36 mouse cellular contexts compared by ENCODE assay signal in genomic region chr12:36253298-36253697, GRCm38 (mm10). TPM values are rescaled to one million over a fixed set of nuclear protein-coding genes. Genes with fewer than 3 reads are reported as not detected.
"Had no signal": no experiment of that assay in that cellular context is flagged by ENCODE, and none has a peak within 500 bp of the region (broad histone marks: within the 10 kb centered on the region; RNA-seq: fewer than 3 reads in every experiment).

Gene Lrrc72, minus strand, starts transcription at chr12:36253398.

- DNase-seq: left cerebral cortex, postnatal 4 days; liver; liver, embryonic 13.5 days; liver, postnatal 0 days; lung, adult 18-20 months; lung, adult 2 months; lung, embryonic 14.5 days; lung, postnatal 10 days; lung, postnatal 14 days; lung, postnatal 36 days; lung, postnatal 4 days; midbrain, embryonic 14.5 days had no signal

- H3K4me3 ChIP-seq: left cerebral cortex, adult 2 months; limb, embryonic 10.5 days; limb, embryonic 12.5 days; limb, embryonic 13.5 days; limb, embryonic 15.5 days; liver, embryonic 12.5 days; liver, embryonic 13.5 days; liver, embryonic 15.5 days; lung, embryonic 15.5 days; megakaryocyte, embryonic 14.5 days; midbrain, embryonic 10.5 days; midbrain, embryonic 12.5 days; midbrain, embryonic 13.5 days; midbrain, embryonic 15.5 days; myocyte had no signal

- H3K4me1 ChIP-seq: limb, embryonic 10.5 days; limb, embryonic 12.5 days; limb, embryonic 13.5 days; limb, embryonic 15.5 days; liver, embryonic 12.5 days; liver, embryonic 13.5 days; liver, embryonic 15.5 days; lung, embryonic 15.5 days; megakaryocyte, embryonic 14.5 days; midbrain, embryonic 10.5 days; midbrain, embryonic 12.5 days; midbrain, embryonic 13.5 days; midbrain, embryonic 15.5 days had no signal

- H3K27ac ChIP-seq: left cerebral cortex, adult 2 months; limb, embryonic 10.5 days; limb, embryonic 12.5 days; limb, embryonic 13.5 days; limb, embryonic 15.5 days; liver, embryonic 12.5 days; liver, embryonic 13.5 days; liver, embryonic 14.5 days; liver, embryonic 15.5 days; lung, embryonic 15.5 days; macrophage; midbrain, embryonic 10.5 days; midbrain, embryonic 12.5 days; midbrain, embryonic 13.5 days; midbrain, embryonic 15.5 days had no signal

- H3K27me3 ChIP-seq: limb, embryonic 12.5 days; limb, embryonic 13.5 days; limb, embryonic 15.5 days; liver, embryonic 12.5 days; liver, embryonic 13.5 days; liver, embryonic 15.5 days; lung, embryonic 15.5 days; megakaryocyte, embryonic 14.5 days; midbrain, embryonic 12.5 days; midbrain, embryonic 13.5 days; midbrain, embryonic 15.5 days had no signal

- H3K36me3 ChIP-seq: limb, embryonic 10.5 days; limb, embryonic 12.5 days; limb, embryonic 13.5 days; limb, embryonic 15.5 days; liver, embryonic 12.5 days; liver, embryonic 13.5 days; liver, embryonic 15.5 days; lung, embryonic 15.5 days; midbrain, embryonic 10.5 days; midbrain, embryonic 12.5 days; midbrain, embryonic 13.5 days; midbrain, embryonic 15.5 days had no signal

RNA-seq across cellular contexts. Expression of gene Lrrc72, which starts in this region (rescaled TPM):
- polyA plus RNA-seq: limb, embryonic 10.5 days; limb, embryonic 11.5 days; limb, embryonic 12.5 days; limb, embryonic 13.5 days; limb, embryonic 15.5 days; liver, adult 2 months; liver, embryonic 11.5 days; liver, embryonic 12.5 days; liver, embryonic 13.5 days; liver, embryonic 14.5 days; liver, embryonic 15.5 days; liver, embryonic 16.5 days; liver, postnatal 0 days; lung, adult 2 months; lung, embryonic 14.5 days; lung, embryonic 15.5 days; lung, embryonic 16.5 days; lung, postnatal 0 days; macrophage; midbrain, embryonic 10.5 days; midbrain, embryonic 11.5 days; midbrain, embryonic 12.5 days; midbrain, embryonic 13.5 days; midbrain, embryonic 14.5 days; midbrain, postnatal 0 days had no signal
